Mouse (Mus musculus) thymus, adult 2 months (tissue): Measurements from ENCODE around the gene Kcnf1.

Experiments used
- CTCF ChIP-seq: fragments of 200-500 bp; IDR thresholded peaks from 2 replicates; pipeline ENCODE4 v1.5.1; 2012; ENCODE audit warnings: mild to moderate bottlenecking, control low read depth, low read length, moderate library complexity, borderline replicate concordance; ENCODE audit not compliant: control insufficient read depth, poor library complexity, insufficient read depth; ENCODE audit errors: extremely low read depth
- POLR2A ChIP-seq: fragments of 200-500 bp; IDR thresholded peaks from 2 replicates; pipeline ENCODE4 v1.6.1; 2012; ENCODE audit warnings: mild to moderate bottlenecking, low read length, control low read depth, moderate library complexity; ENCODE audit not compliant: control insufficient read depth, poor library complexity, insufficient read depth; ENCODE audit errors: extremely low read depth

DNA sequence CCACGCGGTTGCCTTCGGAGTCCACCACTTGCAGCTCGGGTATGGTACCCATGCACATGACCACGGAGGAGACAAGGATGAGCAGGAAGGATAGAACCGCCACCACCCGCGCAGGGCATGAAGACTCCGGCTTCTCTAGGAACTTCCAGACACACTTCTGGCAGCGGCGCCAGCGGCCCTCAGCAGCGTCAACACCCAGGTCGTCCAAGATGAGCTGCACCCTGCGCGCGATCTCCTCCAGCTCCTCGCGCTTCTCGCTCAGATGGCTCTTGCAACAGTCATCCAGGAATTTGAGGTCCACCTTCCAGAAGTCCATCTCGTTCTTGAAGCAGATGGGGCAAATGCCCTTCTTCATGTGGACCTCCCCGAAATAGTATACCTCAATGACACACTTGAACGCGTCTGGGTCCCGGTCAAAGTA lies 1.1 kb downstream of the Kcnf1 start:
- TF ChIP-seq CTCF (no peak), POLR2A (no peak)
